Mouse (Mus musculus) hindbrain, postnatal 0 days (tissue): ENCODE data around the gene Paf1. TPM values are rescaled to one million over a fixed set of nuclear protein-coding genes. Genes with fewer than 3 reads are reported as not detected.
"Not testable (repeated sequence)": the region's sequence is repeated elsewhere in the genome, so short reads cannot be mapped to it uniquely, and the experiment has no call there.

Experiments used
- ATAC-seq: fragments of 200-750 bp; cut with Nextera tagmentation; 2 replicates; pipeline ENCODE4 v1.8.0; 2017; ENCODE audit warnings: mild to moderate bottlenecking, moderate TSS enrichment, moderate library complexity
- DNase-seq: peaks from one replicate; pipeline ENCODE4 v3.0.0-alpha.2; 2015; ENCODE audit warnings: low spot score
- H3K27ac ChIP-seq: fragments of 300-500 bp; sonication (generic); 2 replicates; pipeline ENCODE4 v1.5.1; 2014; ENCODE audit warnings: mild to moderate bottlenecking
- H3K27me3 ChIP-seq: fragments of 300-500 bp; sonication (generic); 2 replicates; pipeline ENCODE4 v1.6.1; 2014; ENCODE audit warnings: low read length, mixed read lengths; ENCODE audit not compliant: insufficient read depth
- H3K36me3 ChIP-seq: fragments of 300-500 bp; sonication (generic); 2 replicates; pipeline ENCODE4 v1.6.1; 2014; ENCODE audit warnings: low read length, mixed read lengths; ENCODE audit not compliant: insufficient read depth
- H3K4me1 ChIP-seq: fragments of 300-500 bp; sonication (generic); 2 replicates; pipeline ENCODE4 v1.6.1; 2014; ENCODE audit warnings: antibody characterized with exemption, low read length, mixed read lengths; ENCODE audit not compliant: insufficient read depth
- H3K4me2 ChIP-seq: fragments of 300-500 bp; sonication (generic); 2 replicates; pipeline ENCODE4 v1.6.1; 2014; ENCODE audit warnings: low read depth, mild to moderate bottlenecking, low read length, moderate library complexity, mixed read lengths
- H3K4me3 ChIP-seq: fragments of 300-500 bp; sonication (generic); 2 replicates; pipeline ENCODE4 v1.5.1; 2014; ENCODE audit warnings: low read length
- H3K9ac ChIP-seq: fragments of 300-500 bp; sonication (generic); replicated peaks from 2 replicates; pipeline ENCODE4 v1.6.1; 2014; ENCODE audit warnings: mild to moderate bottlenecking, low read length, moderate library complexity, mixed read lengths
- H3K9me3 ChIP-seq: fragments of 300-500 bp; sonication (generic); 2 replicates; pipeline ENCODE4 v1.6.1; 2016; ENCODE audit warnings: low read length, mixed read lengths
- CTCF ChIP-seq: IDR thresholded peaks from 2 replicates; pipeline ENCODE4 v1.5.1; 2016; ENCODE audit warnings: antibody characterized with exemption, control low read depth, low read depth
- WGBS: fragments of 180-500 bp; shearing (Covaris S2); extraction: QIAGEN DNeasy Blood & Tissue Kit; methylation state at CpG from one replicate; pipeline ENCODE4 v1.1.7; 2014; 5-methylcytosine and 5-hydroxymethylcytosine counted together
- polyA plus RNA-seq: library from polyadenylated mRNA; unstranded; fragments of >200 nt; fragmentation: Nextera tagmentation; extraction: Ambion mirVana; gene quantifications from 2 replicates; pipeline ENCODE4 v1.2.1, GENCODE M21; 2015
- total RNA-seq: library from RNA; depleted of rRNA; stranded (reverse); fragments of >200 nt; gene quantifications from 2 replicates; pipeline ENCODE4 v1.2.3, GENCODE M21; 2014

Paf1 gene
- total and polyA plus RNA-seq, 2 experiments from 2014 or later = 67.6 to 84.1 TPM

DNA sequence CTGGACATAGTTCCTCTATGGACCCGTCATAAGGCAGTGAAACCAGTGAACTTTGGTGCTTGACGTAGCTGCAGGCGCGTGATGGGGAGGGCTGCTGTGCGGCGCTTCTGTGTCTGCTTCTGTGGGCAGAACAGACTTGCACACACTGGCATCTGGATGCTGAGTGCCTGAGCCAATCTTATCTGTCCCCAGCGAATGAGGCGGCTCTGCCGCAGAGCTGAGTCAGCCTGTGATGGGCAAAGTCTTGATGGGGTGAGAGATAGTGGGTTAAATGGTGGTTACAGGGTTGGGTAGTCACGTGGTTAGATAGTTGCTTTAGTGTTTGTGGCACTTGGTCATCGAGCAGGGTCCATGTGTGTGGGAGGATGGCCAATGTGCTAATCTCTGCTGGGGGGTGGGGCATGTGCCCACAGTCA is 9.8 kb upstream of the Paf1 start:
- 72% methylated on average over 11 of the region's 11 CpGs for WGBS
- peak; percentile 10 for DNase-seq
- H3K27ac ChIP-seq = peak overlapping the region; percentile 76; the same call in 1 of the 2 replicates

DNA sequence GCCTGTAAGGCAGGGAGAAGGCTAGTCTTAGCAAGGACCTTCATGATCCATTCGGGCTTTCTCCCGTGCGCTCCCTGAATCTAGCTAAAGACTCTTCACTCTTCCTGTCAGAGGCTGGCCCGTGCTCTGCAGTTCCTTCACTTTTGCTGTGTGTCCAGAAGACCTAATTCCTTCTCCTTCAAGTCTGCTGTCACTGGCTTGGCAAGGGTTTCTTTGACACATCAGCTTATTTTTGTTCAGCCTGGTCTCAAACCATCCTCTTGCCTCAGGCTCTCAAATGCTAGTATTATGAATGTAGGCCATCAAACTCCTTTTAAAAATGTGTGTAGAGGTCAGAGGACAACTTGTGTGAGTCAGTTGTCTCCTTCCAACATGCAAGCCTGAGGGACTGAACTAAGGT is 9.1 kb upstream of the Paf1 start:
- no peak for TF ChIP-seq CTCF

More for the DNA sequence above, 9.8 kb upstream of the Paf1 start:
- TF ChIP-seq CTCF = no peak
- no peak overlapping the region for H3K9ac ChIP-seq
- no peak for ATAC-seq
- H3K4me1 ChIP-seq = peaks cover 5% of the 10 kb centered on the region
- no peaks in the 10 kb centered on the region for H3K9me3 ChIP-seq
- no peak overlapping the region for H3K4me3 ChIP-seq
- H3K27me3 ChIP-seq = no peaks in the 10 kb centered on the region
- H3K4me2 ChIP-seq = no peak overlapping the region
- peaks cover 2% of the 10 kb centered on the region; the same call in 1 of the 2 replicates for H3K36me3 ChIP-seq

DNA sequence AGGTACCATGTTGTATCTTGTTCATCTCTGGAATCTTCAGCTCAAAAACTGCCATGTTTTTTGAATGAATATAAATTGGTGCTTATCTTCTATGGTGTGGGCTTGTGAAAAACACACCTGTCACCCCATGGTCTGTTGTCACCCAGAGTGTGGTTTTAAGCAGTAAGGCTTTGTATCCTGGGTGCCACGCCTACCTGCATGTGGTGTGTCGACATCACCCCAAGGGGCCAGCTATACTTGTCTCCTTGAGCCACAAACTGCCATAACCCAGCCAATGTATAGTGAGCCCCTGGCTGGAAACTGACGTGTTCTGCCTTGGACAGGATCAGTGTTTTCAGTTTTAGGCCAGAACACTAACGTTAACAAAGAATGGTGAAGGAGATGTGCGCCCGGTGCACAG is 8.6 kb upstream of the Paf1 start:
- Histone ChIP-seq H3K36me3 (peaks cover 12% of the 10 kb centered on the region; the same call in 1 of the 2 replicates), H3K4me3 (no peak overlapping the region), H3K4me1 (no peaks in the 10 kb centered on the region), H3K27me3 (no peaks in the 10 kb centered on the region), H3K9me3 (no peaks in the 10 kb centered on the region), H3K27ac (no peak overlapping the region), H3K4me2 (no peak overlapping the region), H3K9ac (no peak overlapping the region)
- DNase-seq (no peak), ATAC-seq (no peak)
- WGBS = 81% methylated on average over 6 of the region's 6 CpGs
- no peak for TF ChIP-seq CTCF

More for the DNA sequence above, 9.1 kb upstream of the Paf1 start:
- 84% methylated on average over 4 of the region's 4 CpGs for WGBS
- no peak overlapping the region for H3K4me3 ChIP-seq
- H3K36me3 ChIP-seq = peaks cover 8% of the 10 kb centered on the region; the same call in 1 of the 2 replicates
- no peaks in the 10 kb centered on the region for H3K4me1 ChIP-seq
- no peak overlapping the region for H3K4me2 ChIP-seq
- H3K9ac ChIP-seq = no peak overlapping the region
- ATAC-seq = no peak
- no peaks in the 10 kb centered on the region for H3K27me3 ChIP-seq
- DNase-seq = no peak
- H3K27ac ChIP-seq = no peak overlapping the region
- H3K9me3 ChIP-seq = no peaks in the 10 kb centered on the region

DNA sequence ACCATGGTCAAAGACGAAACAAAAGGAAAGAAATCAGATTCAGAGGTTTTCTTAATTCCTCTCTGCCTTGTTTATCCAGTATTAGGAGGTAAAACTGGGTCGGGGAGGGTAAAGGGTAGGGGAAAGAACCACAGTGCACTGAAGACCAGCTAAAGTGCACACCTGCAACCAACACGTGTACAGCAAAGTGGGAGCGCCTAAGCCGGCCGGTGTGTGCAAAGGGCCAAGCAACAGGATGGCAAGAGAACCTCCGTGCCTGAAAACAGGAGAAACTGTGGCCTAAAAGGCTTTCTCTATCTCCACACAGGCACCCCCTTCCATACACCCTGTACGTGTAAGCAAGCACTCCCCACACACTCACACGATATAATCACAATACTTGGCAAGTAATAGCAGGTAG is 7.6 kb upstream of the Paf1 start:
- ATAC-seq = no peak
- WGBS = 90% methylated on average over 9 of the region's 9 CpGs

DNA sequence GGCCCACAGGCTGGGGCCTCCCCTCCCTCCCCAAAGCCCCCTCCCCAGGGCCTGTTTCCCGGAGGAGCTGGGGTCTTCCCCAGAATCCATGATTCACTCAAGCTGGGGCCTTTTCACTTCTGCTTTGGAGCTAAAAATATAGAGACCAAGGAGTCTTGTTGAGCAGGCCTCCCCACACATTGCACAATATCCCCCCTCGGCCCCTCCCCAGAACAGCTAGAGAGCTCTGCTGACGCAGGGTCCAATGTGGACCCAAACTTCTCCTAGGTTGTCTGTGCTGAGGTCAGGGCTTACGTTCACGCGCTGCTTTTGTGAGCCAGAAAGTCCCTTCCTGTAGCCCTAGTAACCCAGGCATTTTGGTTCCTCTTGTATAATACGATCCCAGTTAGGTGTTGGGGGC is 6.7 kb upstream of the Paf1 start:
- no peak for TF ChIP-seq CTCF
- H3K4me3 ChIP-seq = no peak overlapping the region
- H3K27me3 ChIP-seq = no peaks in the 10 kb centered on the region
- ATAC-seq (no peak), DNase-seq (no peak)
- no peak overlapping the region for H3K9ac ChIP-seq
- H3K27ac ChIP-seq = no peak overlapping the region
- no peak overlapping the region for H3K4me2 ChIP-seq
- no peaks in the 10 kb centered on the region for H3K9me3 ChIP-seq
- 86% methylated on average over 7 of the region's 7 CpGs for WGBS
- peaks cover 23% of the 10 kb centered on the region; the same call in 1 of the 2 replicates for H3K36me3 ChIP-seq
- no peaks in the 10 kb centered on the region for H3K4me1 ChIP-seq

More for the DNA sequence above, 7.6 kb upstream of the Paf1 start:
- Histone ChIP-seq H3K27ac (no peak overlapping the region), H3K4me3 (no peak overlapping the region), H3K9me3 (no peaks in the 10 kb centered on the region), H3K36me3 (peaks cover 18% of the 10 kb centered on the region; the same call in 1 of the 2 replicates), H3K4me1 (no peaks in the 10 kb centered on the region), H3K4me2 (no peak overlapping the region), H3K9ac (no peak overlapping the region), H3K27me3 (no peaks in the 10 kb centered on the region)
- TF ChIP-seq CTCF = no peak
- no peak for DNase-seq

GRCm38 (mm10) chr7:28386462-28386861 is 6.3 kb upstream of the Paf1 start:
- no peak overlapping the region for H3K27ac ChIP-seq
- no peak overlapping the region for H3K4me3 ChIP-seq
- TF ChIP-seq CTCF = peak; percentile 89
- no peak overlapping the region for H3K4me2 ChIP-seq
- 0 out of 2 replicates have a peak, but pooled peaks cover 1% of the 10 kb centered on the region for H3K4me1 ChIP-seq
- 20% methylated on average over 4 of the region's 4 CpGs for WGBS
- H3K27me3 ChIP-seq = no peaks in the 10 kb centered on the region
- ATAC-seq (peak; percentile 65), DNase-seq (peak; percentile 87)
- no peaks in the 10 kb centered on the region for H3K9me3 ChIP-seq
- H3K36me3 ChIP-seq = peaks cover 23% of the 10 kb centered on the region; the same call in 1 of the 2 replicates
- H3K9ac ChIP-seq = no peak overlapping the region

GRCm38 (mm10) chr7:28386877-28387276 is 5.9 kb upstream of the Paf1 start:
- H3K9ac ChIP-seq, H3K27me3 ChIP-seq, DNase-seq, H3K27ac ChIP-seq, H3K4me1 ChIP-seq, ATAC-seq, H3K9me3 ChIP-seq, H3K4me3 ChIP-seq, H3K4me2 ChIP-seq: not testable (repeated sequence)
- WGBS = 83% methylated on average over 6 of the region's 6 CpGs
- H3K36me3 ChIP-seq = peaks cover 23% of the 10 kb centered on the region; the same call in 1 of the 2 replicates

DNA sequence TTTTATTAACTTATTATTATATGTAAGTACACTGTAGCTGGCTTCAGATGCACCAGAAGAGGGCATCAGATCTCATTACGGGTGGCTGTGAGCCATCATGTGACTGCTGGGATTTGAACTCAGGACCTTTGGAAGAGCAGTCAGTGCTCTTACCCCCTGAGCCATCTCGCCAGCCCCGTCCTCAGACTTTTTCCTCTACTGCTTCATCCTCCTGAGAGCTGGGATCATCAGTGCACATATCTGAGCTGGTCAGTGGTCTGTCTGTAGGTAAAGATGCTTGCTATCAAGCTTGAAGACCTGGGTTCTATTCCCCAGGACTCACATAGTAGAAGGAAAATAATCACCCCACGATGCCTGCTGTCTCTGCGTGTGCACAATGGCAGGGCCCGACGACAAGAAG is 5.4 kb upstream of the Paf1 start:
- H3K9me3 ChIP-seq, H3K27ac ChIP-seq, H3K9ac ChIP-seq, H3K4me2 ChIP-seq, DNase-seq, H3K27me3 ChIP-seq, H3K4me1 ChIP-seq, ATAC-seq, H3K4me3 ChIP-seq: not testable (repeated sequence)
- peaks cover 23% of the 10 kb centered on the region; the same call in 1 of the 2 replicates for H3K36me3 ChIP-seq
- 86% methylated on average over 7 of the region's 7 CpGs for WGBS
